Mouse (Mus musculus) lung, postnatal 0 days (tissue): ENCODE data around the gene Lmf1.

Experiments used
- CTCF ChIP-seq: IDR thresholded peaks from 2 replicates; pipeline ENCODE4 v1.5.1; 2016; ENCODE audit warnings: antibody characterized with exemption, mild to moderate bottlenecking
- EP300 ChIP-seq: IDR thresholded peaks from 2 replicates; pipeline ENCODE4 v1.6.1; 2016; ENCODE audit warnings: antibody characterized with exemption, mild to moderate bottlenecking, control low read depth

DNA sequence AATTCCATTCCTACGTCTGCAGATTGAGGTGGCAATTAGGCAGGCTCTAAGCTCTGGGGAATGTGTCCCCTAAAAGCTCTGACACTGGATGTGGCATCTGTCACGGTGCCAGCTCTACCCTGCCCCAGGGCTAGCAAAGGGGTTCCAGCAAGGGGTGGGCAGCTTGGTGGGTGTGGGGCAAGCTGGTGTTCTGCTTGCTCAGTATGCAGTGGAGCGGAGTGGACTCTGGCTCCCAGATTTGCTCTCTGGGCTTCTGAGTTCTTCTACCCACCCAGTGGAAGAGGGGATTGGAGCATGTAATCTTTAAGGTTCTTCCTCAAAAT is 30.6 kb downstream of the Lmf1 start:
- TF ChIP-seq CTCF (no peak), EP300 (no peak)
